Mouse (Mus musculus) hindbrain, embryonic 12.5 days (tissue): ENCODE measurements around the gene Thpo. TPM values are rescaled to one million over a fixed set of nuclear protein-coding genes. Genes with fewer than 3 reads are reported as not detected.
A peak's percentile ranks its signal among the peaks of the same experiment; 100 is the strongest.

Experiments used
- ATAC-seq: fragments of 200-750 bp; cut with Nextera tagmentation; 2 replicates; pipeline ENCODE4 v1.8.0; 2017; ENCODE audit warnings: moderate TSS enrichment; ENCODE audit not compliant: low FRiP score
- H3K27ac ChIP-seq: fragments of 300-500 bp; sonication (generic); 2 replicates; pipeline ENCODE4 v1.5.1; 2016; ENCODE audit warnings: mild to moderate bottlenecking
- H3K27me3 ChIP-seq: fragments of 300-500 bp; sonication (generic); 2 replicates; pipeline ENCODE4 v1.6.1; 2016; ENCODE audit warnings: mild to moderate bottlenecking
- H3K36me3 ChIP-seq: fragments of 300-500 bp; sonication (generic); 2 replicates; pipeline ENCODE4 v1.6.1; 2016; ENCODE audit warnings: mild to moderate bottlenecking
- H3K4me1 ChIP-seq: fragments of 300-500 bp; sonication (generic); 2 replicates; pipeline ENCODE4 v1.6.1; 2016
- H3K4me2 ChIP-seq: fragments of 300-500 bp; sonication (generic); replicated peaks from 2 replicates; pipeline ENCODE4 v1.6.1; 2016; ENCODE audit warnings: mild to moderate bottlenecking
- H3K4me3 ChIP-seq: fragments of 300-500 bp; sonication (generic); 2 replicates; pipeline ENCODE4 v1.5.1; 2016; ENCODE audit warnings: mild to moderate bottlenecking
- H3K9ac ChIP-seq: fragments of 300-500 bp; sonication (generic); 2 replicates; pipeline ENCODE4 v1.6.1; 2016; ENCODE audit warnings: mild to moderate bottlenecking, moderate library complexity
- H3K9me3 ChIP-seq: fragments of 300-500 bp; sonication (generic); replicated peaks from 2 replicates; pipeline ENCODE4 v1.6.1; 2016; ENCODE audit warnings: mild to moderate bottlenecking
- WGBS: fragments of 180-500 bp; shearing (Covaris S2); methylation state at CpG from one replicate; pipeline ENCODE4 v1.1.7; 2016; 5-methylcytosine and 5-hydroxymethylcytosine counted together
- polyA plus RNA-seq: library from polyadenylated mRNA; unstranded; fragments of >200 nt; fragmentation: Nextera tagmentation; extraction: Ambion mirVana; gene quantifications from 2 replicates; pipeline ENCODE4 v1.2.1, GENCODE M21; 2016

Gene Thpo
- polyA plus RNA-seq, 1 experiment from 2014 or later, result 0.98 TPM

- no peaks in the 10 kb centered on the region for H3K9me3 ChIP-seq
- ATAC-seq, result no peak
- H3K36me3 ChIP-seq, result peaks cover 50% of the 10 kb centered on the region
- no peak overlapping the region for H3K27ac ChIP-seq
- no peak overlapping the region for H3K4me3 ChIP-seq
- no peaks in the 10 kb centered on the region for H3K27me3 ChIP-seq
- H3K4me1 ChIP-seq, result peaks cover 19% of the 10 kb centered on the region
- 0 out of 2 replicates have a peak overlapping the region, but pooled peaks have one; percentile 98 for H3K4me2 ChIP-seq
- WGBS, result 87% methylated on average over 6 of the region's 6 CpGs
- H3K9ac ChIP-seq, result 0 out of 2 replicates have a peak overlapping the region, but pooled peaks have one; percentile 8
Observed at GRCm38 (mm10) chr16:20675213-20675612, 59.1 kb downstream of the Thpo start.

Other genes starting within 250 kb of the Thpo start
- 118 and 127 TPM in 2 replicates for gene Eif2b5, start 235.7 kb downstream of the Thpo start, polyA plus RNA-seq
- gene Dvl3, start 217.5 kb downstream of the Thpo start, polyA plus RNA-seq, result 51.6 and 60.5 TPM in 2 replicates
- 901 and 915 TPM in 2 replicates for gene Ap2m1, start 199.0 kb downstream of the Thpo start, polyA plus RNA-seq
- 72.7 and 76.2 TPM in 2 replicates for gene Abcf3, start 185.9 kb downstream of the Thpo start, polyA plus RNA-seq
- 8.8 and 11.0 TPM in 2 replicates for gene Vwa5b2, start 145.0 kb downstream of the Thpo start, polyA plus RNA-seq
- 16.6 and 20.1 TPM in 2 replicates for gene Eef1akmt4, start 122.9 kb downstream of the Thpo start, polyA plus RNA-seq
- 0.20 TPM in 1 of 2 replicates, not detected in the other for gene Gm49333, start 122.9 kb downstream of the Thpo start, polyA plus RNA-seq
- gene Alg3, start 122.8 kb downstream of the Thpo start, polyA plus RNA-seq, result 40.0 and 42.6 TPM in 2 replicates
- 9.1 TPM in 2 replicates for gene Camk2n2, start 113.2 kb downstream of the Thpo start, polyA plus RNA-seq
- gene Ece2, start 104.7 kb downstream of the Thpo start, polyA plus RNA-seq, result 7.7 and 10.2 TPM in 2 replicates
- gene Psmd2, start 82.9 kb downstream of the Thpo start, polyA plus RNA-seq, result 397 and 411 TPM in 2 replicates
- 197 and 200 TPM in 2 replicates for gene Eif4g1, start 66.2 kb downstream of the Thpo start, polyA plus RNA-seq
- gene Fam131a, start 41.3 kb downstream of the Thpo start, polyA plus RNA-seq, result 19.4 and 19.8 TPM in 2 replicates
- gene Polr2h, start 16.8 kb downstream of the Thpo start, polyA plus RNA-seq, result 68.6 and 80.7 TPM in 2 replicates
- 40.0 and 40.5 TPM in 2 replicates for gene Clcn2, start 16.8 kb downstream of the Thpo start, polyA plus RNA-seq
- gene Chrd, start 1.4 kb downstream of the Thpo start, polyA plus RNA-seq, result 6.0 and 6.4 TPM in 2 replicates